Mouse (Mus musculus) megakaryocyte progenitor cell, adult 5-6 weeks (primary cell): ENCODE data around the gene Ptpn3. TPM values are rescaled to one million over a fixed set of nuclear protein-coding genes. Genes with fewer than 3 reads are reported as not detected.
"Not testable (repeated sequence)": the region's sequence is repeated elsewhere in the genome, so short reads cannot be mapped to it uniquely, and the experiment has no call there.

Source experiments
- ATAC-seq: replicated peaks from 2 replicates; pipeline ENCODE4 v1.8.0; 2016; ENCODE audit warnings: mild to moderate bottlenecking, moderate TSS enrichment, inconsistent platforms; ENCODE audit not compliant: poor library complexity
- total RNA-seq, 2 experiments: library from RNA; stranded (forward) in 1 of 2; stranded (reverse) in 1 of 2; fragments of 157-497, 149-512 nt in 1 of 2; fragments of 200-1000 nt in 1 of 2; gene quantifications; 2 replicates each; pipeline versions ENCODE4 v1.2.3 to v1.2.4; 2015 to 2017

Ptpn3 gene
- total RNA-seq, 2 experiments from 2014 or later, result 2.2 to 2.6 TPM

DNA sequence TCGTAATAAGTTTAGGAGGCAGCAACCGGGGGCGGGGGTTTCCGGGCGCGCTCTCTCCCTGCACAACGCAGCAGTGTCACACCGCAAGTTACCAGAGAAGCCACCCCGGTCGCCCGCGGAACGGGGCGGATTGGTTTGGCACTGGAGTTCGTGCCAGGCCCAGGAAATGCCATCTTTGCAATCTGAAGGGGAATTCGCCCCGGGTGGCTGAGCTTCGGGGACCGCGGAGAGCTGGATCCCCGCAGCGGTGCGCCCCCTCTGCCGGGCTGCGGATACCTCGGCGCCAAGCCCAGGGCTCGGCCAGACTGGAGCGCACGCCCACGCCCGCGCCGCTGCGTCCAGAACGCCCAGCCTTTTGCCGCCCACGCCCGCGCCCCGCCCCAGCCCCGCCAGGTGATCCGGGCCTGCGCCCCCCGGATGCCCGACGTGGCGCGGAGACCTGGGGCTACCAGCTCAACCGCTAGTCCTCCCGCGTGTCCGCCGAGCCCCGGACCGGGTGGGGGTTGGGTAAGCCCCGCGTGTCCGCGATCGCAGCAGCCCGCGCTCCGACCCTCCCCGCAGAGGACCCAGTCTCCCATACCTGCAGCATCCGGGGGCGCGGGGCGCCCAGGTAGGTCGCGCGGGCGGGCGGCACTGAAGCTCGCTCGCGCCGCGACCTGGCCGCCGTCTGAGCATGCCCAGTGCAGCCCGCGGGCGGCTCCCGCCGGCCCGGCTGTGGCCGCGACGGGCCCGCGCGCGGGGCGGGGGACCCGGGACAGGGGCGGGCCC is 1.8 kb downstream of the Ptpn3 start:
- 0 out of 2 replicates have a peak, but pooled peaks have one; percentile 10 for ATAC-seq

- ATAC-seq, result no peak
Measured at GRCm38 (mm10) chr4:57299308-57299700, 2.3 kb downstream of the Ptpn3 start.

DNA sequence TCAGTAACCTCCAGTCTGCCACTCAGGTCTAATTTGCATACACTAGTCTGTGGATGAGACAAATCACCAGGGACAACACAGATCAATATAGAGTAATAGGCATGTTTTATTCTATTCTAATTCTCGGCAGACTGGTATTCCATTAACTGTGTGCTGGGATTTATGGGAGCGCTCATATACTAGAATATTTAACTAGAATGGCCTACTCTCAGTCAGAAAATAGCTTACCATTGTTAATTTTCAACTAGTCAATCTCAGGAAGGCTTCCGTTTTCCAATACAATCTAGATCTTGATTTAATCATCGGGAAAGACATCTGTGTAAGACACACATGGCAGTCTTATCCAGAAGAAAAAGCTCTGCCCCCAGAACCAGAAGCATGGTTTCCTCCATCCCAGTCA is 3.5 kb downstream of the Ptpn3 start:
- no peak for ATAC-seq

- ATAC-seq, result peak; percentile 82
Measured at GRCm38 (mm10) chr4:57294971-57295656, 6.5 kb downstream of the Ptpn3 start.

DNA sequence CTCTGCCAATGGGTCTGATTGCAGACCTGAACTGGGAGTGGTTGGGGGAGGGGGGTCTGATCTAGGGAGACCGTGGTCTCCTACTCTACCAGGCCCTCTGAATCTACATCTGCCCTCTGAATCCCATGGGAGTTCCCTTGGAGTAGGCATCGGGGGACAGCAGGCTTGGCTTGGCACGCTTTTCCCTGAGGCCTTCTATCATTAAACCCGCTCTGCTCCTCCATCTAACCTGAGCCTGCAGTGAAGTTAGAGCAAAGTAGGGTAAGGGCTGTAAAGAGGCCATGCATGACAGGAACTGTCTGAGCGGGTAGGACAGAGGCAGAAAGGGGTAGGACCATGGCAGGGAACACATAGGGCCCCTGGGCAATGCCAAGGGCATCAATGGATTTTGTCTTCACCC is 9.0 kb downstream of the Ptpn3 start:
- no peak for ATAC-seq

- no peak for ATAC-seq
Measured at GRCm38 (mm10) chr4:57290049-57290448, 11.6 kb downstream of the Ptpn3 start.

GRCm38 (mm10) chr4:57287808-57288207 is 13.8 kb downstream of the Ptpn3 start:
- ATAC-seq, result no peak

GRCm38 (mm10) chr4:57285251-57285650 is 16.4 kb downstream of the Ptpn3 start:
- ATAC-seq, result no peak

DNA sequence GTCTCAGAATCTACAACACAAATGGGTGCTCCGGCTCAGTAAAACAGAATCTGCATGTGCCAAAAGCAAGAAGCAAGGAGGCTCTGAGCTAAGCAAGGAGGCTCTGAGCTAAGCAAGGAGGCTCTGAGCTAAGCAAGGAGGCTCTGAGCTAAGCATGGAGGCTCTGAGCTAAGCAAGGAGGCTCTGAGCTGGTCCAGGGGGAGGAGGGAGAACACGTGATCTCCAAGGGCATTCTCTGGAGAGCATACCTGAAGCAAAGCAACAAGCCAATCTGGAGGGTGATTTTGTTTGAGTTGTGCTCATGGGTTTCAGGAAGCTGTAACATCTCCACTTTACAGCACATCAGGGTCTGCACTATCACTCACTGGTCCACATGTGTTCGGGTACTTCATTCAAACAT is 18.4 kb downstream of the Ptpn3 start:
- no peak for ATAC-seq

DNA sequence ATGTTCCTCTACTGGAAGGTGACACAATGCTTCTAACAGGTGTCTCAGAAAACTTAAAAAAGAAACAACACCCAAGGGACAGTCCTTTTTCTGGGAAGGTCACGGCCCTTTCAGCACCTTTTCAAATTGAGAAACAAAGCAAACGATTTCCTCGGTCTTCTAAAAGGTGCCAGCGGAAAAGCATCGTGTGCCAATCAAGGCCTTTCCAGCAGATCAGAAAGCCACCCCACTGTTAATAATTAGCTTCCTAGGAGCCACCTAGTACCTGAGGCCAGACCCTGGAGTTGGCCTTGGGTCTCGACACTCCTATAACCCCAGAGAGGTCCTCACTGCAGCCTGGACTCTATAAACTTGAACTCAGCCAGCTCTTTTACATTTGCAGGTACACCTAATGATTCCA is 19.0 kb downstream of the Ptpn3 start:
- no peak for ATAC-seq

GRCm38 (mm10) chr4:57282179-57282578 is 19.5 kb downstream of the Ptpn3 start:
- no peak for ATAC-seq

DNA sequence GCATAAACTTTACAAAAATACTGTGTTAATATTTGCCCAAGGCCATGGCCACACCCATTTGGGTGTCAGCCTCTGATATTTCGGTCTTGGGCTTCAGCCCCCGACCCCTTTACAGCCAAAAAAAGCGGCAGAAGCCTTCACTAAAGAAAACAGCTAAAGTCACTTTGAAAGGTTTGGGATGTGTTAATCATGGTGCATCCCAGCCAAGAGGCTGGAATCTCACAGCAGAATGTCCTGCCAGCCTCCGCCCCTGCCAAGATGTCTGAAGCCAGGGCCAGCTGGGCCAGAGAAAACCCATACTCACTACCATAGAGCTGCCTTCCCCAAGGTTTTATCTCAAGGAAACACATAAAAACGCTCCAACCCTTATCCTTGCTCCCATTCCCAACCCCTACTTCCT is 20.7 kb downstream of the Ptpn3 start:
- no peak for ATAC-seq

DNA sequence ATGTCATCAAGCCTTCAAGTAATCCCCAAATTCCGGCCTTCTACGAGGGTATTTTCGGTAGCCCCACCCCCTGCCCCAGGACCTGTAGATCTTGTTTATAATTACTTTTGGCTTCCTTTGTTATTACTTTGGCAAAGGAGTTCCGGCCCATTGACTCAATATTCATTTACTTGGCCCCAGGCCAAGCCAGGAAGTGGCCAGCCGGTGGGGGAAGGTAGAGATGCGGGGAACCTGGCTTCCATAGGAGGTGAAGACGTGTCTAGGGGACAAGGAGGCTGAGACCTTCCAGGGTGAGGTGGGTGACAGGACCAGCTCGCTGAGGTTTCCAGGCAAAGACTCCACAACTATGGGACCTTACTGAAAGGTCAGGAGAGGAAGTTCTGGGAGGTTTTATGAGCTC is 22.4 kb downstream of the Ptpn3 start:
- ATAC-seq, result no peak

- ATAC-seq, result peak; percentile 42
Measured at GRCm38 (mm10) chr4:57278812-57279211, 22.8 kb downstream of the Ptpn3 start.

GRCm38 (mm10) chr4:57277671-57278070 is 24.0 kb downstream of the Ptpn3 start:
- no peak for ATAC-seq

DNA sequence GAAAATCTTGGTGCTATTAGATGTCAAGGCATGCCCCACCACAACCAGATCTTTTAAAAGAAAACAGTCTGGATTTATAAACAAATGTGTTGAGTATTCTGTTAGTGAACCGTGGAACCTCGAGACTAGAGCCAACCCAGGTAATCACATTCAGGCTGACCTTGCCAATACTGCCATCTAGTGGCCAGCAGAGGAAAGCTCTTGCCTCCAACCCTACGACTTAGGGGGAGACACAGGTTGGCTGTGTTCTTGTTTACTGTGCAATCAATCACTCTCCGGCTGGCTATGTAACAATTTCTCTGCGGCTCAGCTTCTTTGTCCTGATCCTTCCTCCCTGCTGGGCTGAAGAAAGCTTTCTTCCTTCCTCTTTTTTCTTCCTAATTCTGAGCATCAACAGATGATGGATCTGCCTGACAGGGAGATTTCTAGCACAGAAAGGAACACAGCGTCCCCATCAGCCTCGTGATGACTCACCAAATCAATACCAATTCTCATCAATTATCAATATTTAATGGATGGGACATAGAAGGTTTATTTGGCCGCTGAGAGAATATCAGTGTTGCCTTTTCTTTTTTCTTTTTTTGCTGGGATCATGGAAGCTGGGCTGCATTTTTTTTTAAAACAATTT is 26.4 kb downstream of the Ptpn3 start:
- peak; percentile 95 for ATAC-seq

DNA sequence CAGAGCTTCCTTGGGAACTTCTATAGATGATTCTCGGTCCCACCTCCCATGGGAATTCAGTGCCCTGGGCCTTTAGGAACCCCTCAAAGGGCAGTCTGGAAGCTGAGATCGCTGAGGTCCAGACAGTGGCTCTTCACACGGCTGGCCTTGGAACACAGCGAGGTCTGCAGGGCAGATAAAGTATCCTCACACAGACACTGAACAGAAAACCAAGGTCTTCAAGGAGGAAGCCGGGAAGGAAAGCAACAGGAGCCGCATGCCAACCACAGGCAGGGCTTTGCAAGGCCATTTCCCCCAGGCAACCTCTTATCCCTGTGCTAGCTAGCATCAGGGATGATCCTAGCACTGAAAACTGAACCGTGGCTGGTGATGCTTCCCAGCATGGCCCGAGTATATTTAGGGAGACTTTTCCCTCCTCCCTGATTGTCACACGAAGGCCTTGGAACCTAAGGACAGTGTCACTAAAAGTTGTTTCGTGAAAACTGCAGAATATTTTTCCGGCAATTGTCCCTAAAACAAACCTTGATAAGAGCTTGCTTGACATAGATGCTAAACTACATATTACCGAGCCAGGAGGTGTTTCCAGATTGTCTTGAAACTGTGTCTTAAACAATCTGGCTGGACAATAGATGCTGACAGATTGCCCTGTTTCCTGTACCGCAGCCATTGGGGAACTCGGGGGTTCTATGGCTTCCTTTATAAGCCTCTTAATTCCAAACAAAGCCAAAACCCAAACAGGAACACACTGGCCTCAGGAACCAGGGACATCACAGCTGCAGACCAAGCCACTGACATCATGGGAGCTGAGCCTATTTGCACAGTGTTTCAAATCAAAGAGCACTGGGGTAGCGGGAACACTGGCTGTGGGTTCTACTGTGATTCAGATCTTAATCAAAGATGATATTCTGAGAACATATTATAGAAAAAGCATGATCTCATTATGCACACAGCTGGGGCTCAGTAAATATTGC is 27.8 kb downstream of the Ptpn3 start:
- no peak for ATAC-seq

GRCm38 (mm10) chr4:57270991-57271390 is 30.6 kb downstream of the Ptpn3 start:
- ATAC-seq, result no peak

- not testable (repeated sequence) for ATAC-seq
Measured at GRCm38 (mm10) chr4:57270489-57270888, 31.1 kb downstream of the Ptpn3 start.

DNA sequence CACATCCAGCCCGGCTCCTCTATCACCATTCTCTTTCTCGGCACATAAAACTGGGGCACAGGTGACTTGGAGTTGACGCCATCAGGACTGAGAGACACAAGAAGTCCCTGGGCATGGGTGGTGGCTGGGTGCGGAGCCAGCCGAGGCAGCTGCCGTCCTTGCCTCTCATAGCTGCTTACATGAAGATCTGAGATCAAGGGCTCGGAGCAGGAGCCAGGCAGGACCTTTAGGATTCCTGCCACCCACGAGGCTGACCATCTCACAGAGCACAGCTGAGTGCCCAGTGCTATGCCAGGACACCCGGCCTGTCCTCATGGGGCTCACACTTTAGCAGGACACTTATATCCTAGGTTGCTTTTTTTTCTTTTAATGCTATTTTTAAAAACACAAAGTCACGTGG is 32.3 kb downstream of the Ptpn3 start:
- ATAC-seq, result no peak

DNA sequence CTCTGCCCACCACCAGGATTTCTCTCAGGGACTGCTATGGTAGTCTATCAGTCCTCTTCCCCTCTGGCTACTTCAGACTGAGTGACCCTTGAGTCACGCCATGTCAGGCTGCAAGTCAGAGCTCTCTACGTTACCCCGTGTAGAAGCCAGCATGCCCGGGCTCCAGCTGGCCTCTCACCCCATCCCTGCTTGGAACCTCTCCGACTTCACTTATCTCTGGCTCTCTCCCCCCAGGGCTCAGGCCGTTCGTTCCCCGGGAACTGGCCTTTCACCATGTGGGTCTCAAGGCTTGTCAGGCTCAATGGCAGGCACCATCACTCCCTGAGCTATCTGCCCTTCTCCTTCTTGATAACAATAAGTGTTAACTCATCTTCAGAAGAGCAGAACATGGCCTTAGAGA is 33.3 kb downstream of the Ptpn3 start:
- ATAC-seq, result no peak
